Mouse (Mus musculus): ENCODE results near the gene Ccng2. TPM values are rescaled to one million over a fixed set of nuclear protein-coding genes. Genes with fewer than 3 reads are reported as not detected.
A peak's percentile ranks its signal among the peaks of the same experiment; 100 is the strongest.

The Ccng2 gene
- polyA plus RNA-seq, 1 experiment, result 20.0 TPM

DNA sequence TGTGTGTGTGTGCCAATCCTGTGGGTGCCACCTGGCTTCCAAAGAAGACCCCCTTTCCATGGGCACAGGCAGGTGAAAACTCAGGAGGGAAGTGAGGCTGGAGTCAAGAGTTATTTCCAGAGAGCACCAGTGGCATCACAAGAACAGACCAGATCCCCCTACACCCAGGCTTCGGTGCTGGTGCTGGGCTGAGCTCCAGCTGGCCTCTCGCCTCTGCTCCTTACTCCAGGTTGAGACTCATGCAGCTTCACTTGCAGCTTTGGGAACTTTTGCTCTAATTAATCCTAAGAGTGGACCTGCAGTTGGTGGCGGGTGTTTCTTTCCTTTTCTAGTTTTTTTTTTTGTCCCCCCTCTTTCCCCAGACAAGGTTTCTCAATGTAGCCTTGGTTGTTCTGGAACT is 30.3 kb downstream of the Ccng2 start:
- H3K4me1 ChIP-seq (ENCODE audit: control insufficient read depth, insufficient read depth, low read length), result peaks cover 8% of the 10 kb centered on the region
- TF ChIP-seq POLR2A (IDR thresholded peaks at IDR 0.05; ENCODE audit: low read depth, low read length) (no peak), CTCF (conservative IDR thresholded peaks at IDR 0.05; ENCODE audit: insufficient read depth, insufficient read length, low read depth, low read length) (no peak)
- no peak overlapping the region for H3K4me3 ChIP-seq (ENCODE audit: insufficient read depth, low read depth, low read length)
- H3K27ac ChIP-seq (ENCODE audit: insufficient read depth, low read depth, low read length), result no peak overlapping the region
- no peaks in the 10 kb centered on the region for H3K27me3 ChIP-seq (replicated peaks; ENCODE audit: control insufficient read depth, insufficient read depth, low read length)
- peak; percentile 62 for DNase-seq
- 50% methylated on average over 3 of the region's 3 CpGs for WGBS
- H3K36me3 ChIP-seq (ENCODE audit: control insufficient read depth, insufficient read depth, low read length), result no peaks in the 10 kb centered on the region

DNA sequence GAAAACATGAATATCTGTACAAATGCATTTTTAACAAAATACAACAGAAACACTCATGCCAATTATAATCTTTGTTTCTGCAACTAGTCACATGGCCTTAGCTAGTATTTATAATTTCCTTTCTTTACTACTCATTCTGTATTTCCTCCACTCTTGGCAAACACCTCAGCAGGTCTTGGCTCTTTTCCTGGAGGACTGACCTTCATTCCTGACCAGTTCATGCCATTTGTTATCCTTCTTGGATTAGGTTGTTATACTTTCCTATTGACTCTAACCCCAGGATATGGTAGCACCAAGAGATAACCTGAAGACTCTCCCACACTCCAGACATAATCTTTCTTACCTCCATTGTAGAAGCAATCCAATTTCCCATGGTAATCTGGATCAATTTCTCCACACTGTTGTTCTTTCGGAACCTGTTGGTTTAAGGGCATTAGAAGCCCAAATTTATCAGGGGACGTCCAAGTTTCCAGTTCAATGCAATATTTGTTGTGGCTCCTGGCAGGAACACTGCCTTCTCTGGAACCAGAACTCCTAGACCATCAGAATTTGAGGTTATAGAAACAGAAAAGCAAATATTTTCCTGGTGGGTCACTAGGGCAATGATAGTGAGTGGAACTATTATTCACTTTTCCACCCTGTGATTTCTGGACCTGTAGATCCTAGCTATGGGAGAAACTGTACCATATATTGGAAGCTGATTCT is 38.2 kb downstream of the Ccng2 start:
- H3K4me1 ChIP-seq (ENCODE audit: control insufficient read depth, insufficient read depth, low read length), result no peaks in the 10 kb centered on the region
- no peaks in the 10 kb centered on the region for H3K36me3 ChIP-seq (ENCODE audit: control insufficient read depth, insufficient read depth, low read length)
- H3K4me3 ChIP-seq (ENCODE audit: insufficient read depth, low read depth, low read length), result no peak overlapping the region
- peak; percentile 66 for DNase-seq
- H3K27ac ChIP-seq (ENCODE audit: insufficient read depth, low read depth, low read length), result no peak overlapping the region
- no peaks in the 10 kb centered on the region for H3K27me3 ChIP-seq (replicated peaks; ENCODE audit: control insufficient read depth, insufficient read depth, low read length)
- 77% methylated on average over 2 of the region's 2 CpGs for WGBS
- TF ChIP-seq CTCF (conservative IDR thresholded peaks at IDR 0.05; ENCODE audit: insufficient read depth, insufficient read length, low read depth, low read length) (no peak), POLR2A (IDR thresholded peaks at IDR 0.05; ENCODE audit: low read depth, low read length) (no peak)

DNA sequence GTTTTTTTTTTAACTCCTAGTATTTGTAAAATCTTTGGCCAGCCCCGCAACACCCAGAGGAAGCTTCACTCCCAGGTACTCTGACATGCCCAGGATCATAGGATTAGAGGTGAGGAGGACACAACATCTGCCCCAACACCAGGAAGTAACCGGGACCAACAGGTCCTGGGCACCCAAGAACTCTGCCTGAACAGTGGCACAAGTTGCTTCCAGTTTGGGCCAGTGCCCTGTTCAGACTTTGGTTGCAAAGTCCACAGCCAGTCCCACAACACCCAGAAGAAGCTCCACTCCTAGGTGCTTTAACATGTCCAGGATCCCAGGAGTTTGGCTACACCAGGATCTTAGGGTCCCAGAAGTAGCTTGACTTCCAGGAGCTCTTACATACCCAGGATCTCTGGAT is 41.9 kb downstream of the Ccng2 start:
- peak; percentile 16 for DNase-seq
- WGBS, result 69% methylated on average over 2 of the region's 2 CpGs
- no peak overlapping the region for H3K27ac ChIP-seq (ENCODE audit: insufficient read depth, low read depth, low read length)
- no peak for TF ChIP-seq POLR2A (IDR thresholded peaks at IDR 0.05; ENCODE audit: low read depth, low read length)
- no peak for TF ChIP-seq CTCF (conservative IDR thresholded peaks at IDR 0.05; ENCODE audit: insufficient read depth, insufficient read length, low read depth, low read length)
- no peaks in the 10 kb centered on the region for H3K4me1 ChIP-seq (ENCODE audit: control insufficient read depth, insufficient read depth, low read length)
- H3K27me3 ChIP-seq (replicated peaks; ENCODE audit: control insufficient read depth, insufficient read depth, low read length), result no peaks in the 10 kb centered on the region
- no peaks in the 10 kb centered on the region for H3K36me3 ChIP-seq (ENCODE audit: control insufficient read depth, insufficient read depth, low read length)
- H3K4me3 ChIP-seq (ENCODE audit: insufficient read depth, low read depth, low read length), result no peak overlapping the region

DNA sequence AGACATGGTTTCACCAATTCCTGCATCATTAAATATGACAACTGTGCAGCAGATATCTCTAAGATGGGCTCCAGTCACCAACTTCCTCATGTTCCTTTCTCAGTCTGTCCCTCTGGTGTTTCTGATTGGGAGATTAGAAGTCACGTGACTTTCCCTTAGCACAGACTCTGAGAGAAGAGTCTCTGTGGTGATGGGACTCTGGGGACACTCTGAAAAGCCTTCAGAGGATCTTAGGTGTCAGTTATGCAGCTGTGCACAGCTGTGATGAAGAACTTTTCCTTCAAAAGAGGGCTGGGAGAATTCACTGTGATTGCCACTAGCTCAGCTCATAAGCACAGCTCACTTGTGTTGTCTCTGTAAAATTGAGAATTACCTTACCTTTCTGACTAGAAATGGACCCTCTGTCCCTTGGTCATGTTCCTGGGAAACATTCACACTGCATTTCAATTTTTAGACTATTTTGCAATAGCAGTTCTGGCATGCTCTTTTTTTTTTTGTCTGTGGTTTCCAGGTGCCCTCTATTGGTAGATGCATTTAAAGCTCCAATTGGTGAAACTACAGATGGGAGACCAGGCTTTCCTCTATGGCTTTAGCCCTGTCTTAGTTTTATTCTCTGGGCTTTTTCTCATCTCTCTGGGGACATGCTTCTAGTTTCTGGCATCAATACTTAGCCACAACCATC is 56.4 kb downstream of the Ccng2 start:
- H3K27ac ChIP-seq (ENCODE audit: insufficient read depth, low read depth, low read length), result no peak overlapping the region
- peak; percentile 58 for DNase-seq
- 31% methylated on average over 1 of the region's 1 CpGs for WGBS
- no peaks in the 10 kb centered on the region for H3K36me3 ChIP-seq (ENCODE audit: control insufficient read depth, insufficient read depth, low read length)
- H3K27me3 ChIP-seq (replicated peaks; ENCODE audit: control insufficient read depth, insufficient read depth, low read length), result no peaks in the 10 kb centered on the region
- no peak overlapping the region for H3K4me3 ChIP-seq (ENCODE audit: insufficient read depth, low read depth, low read length)
- no peaks in the 10 kb centered on the region for H3K4me1 ChIP-seq (ENCODE audit: control insufficient read depth, insufficient read depth, low read length)
- TF ChIP-seq POLR2A (IDR thresholded peaks at IDR 0.05; ENCODE audit: low read depth, low read length) (no peak), CTCF (conservative IDR thresholded peaks at IDR 0.05; ENCODE audit: insufficient read depth, insufficient read length, low read depth, low read length) (no peak)

Other genes starting within 250 kb of the Ccng2 start
- gene Sowahb, start 222.2 kb upstream of the Ccng2 start, polyA plus RNA-seq (2012; rRNA removed), result 7.8 and 10.1 TPM in 2 replicates
- 46.0 and 50.7 TPM in 2 replicates for gene Sept11, start 173.8 kb upstream of the Ccng2 start, polyA plus RNA-seq (2012; rRNA removed)
- 125 and 126 TPM in 2 replicates for gene Ccni, start 60.8 kb upstream of the Ccng2 start, polyA plus RNA-seq (2012; rRNA removed)
- gene 2010109A12Rik, start 60.7 kb upstream of the Ccng2 start, polyA plus RNA-seq (2012; rRNA removed), result 0.23 and 0.27 TPM in 2 replicates